Mouse (Mus musculus) heart, adult 2 months (tissue): ENCODE data around the gene Gramd1b.

Source experiments
- CTCF ChIP-seq: fragments of 200-600 bp; IDR thresholded peaks from 2 replicates; pipeline ENCODE4 v1.8.1; 2022; ENCODE audit warnings: antibody characterized with exemption, mild to moderate bottlenecking, moderate library complexity
- EP300 ChIP-seq: fragments of 200-500 bp; IDR thresholded peaks from 2 replicates; pipeline ENCODE4 v1.6.1; 2011; ENCODE audit warnings: low read depth, low read length, control low read depth; ENCODE audit not compliant: insufficient read depth
- POLR2A ChIP-seq: fragments of 200-500 bp; IDR thresholded peaks from 2 replicates; pipeline ENCODE4 v1.6.1; 2011; ENCODE audit warnings: mild to moderate bottlenecking, low read depth, low read length, control low read depth; ENCODE audit not compliant: insufficient read depth

GRCm38 (mm10) chr9:40272822-40273221, 258.4 kb downstream of the Gramd1b start:
- TF ChIP-seq CTCF = no peak
- TF ChIP-seq POLR2A = no peak
- no peak for TF ChIP-seq EP300
